Mouse (Mus musculus): ENCODE measurements at regions not wholly inside any gene's neighbourhood (a gene's known extent, or its start where the extent isn't known, plus 50 kb on each side); places are given as distances from the start of the nearest gene placed in this dataset.

DNA sequence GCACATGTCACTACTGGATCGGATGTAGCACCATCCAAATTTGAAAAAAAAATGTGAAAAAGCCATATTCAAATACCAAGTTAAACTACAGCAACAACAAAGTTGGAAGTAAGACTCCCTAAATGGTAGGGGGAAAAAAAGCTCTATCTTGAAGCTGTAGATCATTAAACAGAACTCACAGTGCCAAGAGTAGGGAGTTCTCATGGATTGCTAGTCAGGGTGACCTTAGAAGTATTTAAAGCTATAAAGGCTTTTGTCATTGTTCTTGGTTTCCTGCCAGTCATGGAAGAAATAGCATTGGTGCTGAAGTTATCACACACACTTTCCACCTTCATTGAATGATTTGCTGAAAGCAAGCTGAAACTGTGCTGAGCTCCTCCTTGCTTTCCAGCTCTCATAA lies 1122.1 kb downstream of the Adgrl3 start:
- in situ Hi-C loops (cut with MboI, MseI), result no loop called here

All from regulatory T cell (primary cell).